Mouse (Mus musculus) adrenal gland (tissue): ENCODE results near the gene Slc25a35.
"Not testable (repeated sequence)": the region's sequence is repeated elsewhere in the genome, so short reads cannot be mapped to it uniquely, and the experiment has no call there.

Experiments
- intact Hi-C: fragments of 180-260 bp; cut with DNase I; formaldehyde crosslinking; loops from one replicate; pipeline ENCODE4 v1.15.1; 2025
- long read RNA-seq, 2 experiments: library from polyadenylated mRNA; unstranded; transcript quantifications; one replicate each; pipeline ENCODE4 v2.0.0; 2020; ENCODE audit warnings: borderline replicate concordance in 1 of 2; ENCODE audit not compliant: insufficient replicate concordance in 1 of 2

Slc25a35 gene
- long read RNA-seq, experiment 1, partial matches to known transcripts: 1 of 9 reads
- long read RNA-seq, experiment 1, other reads (novel, unspliced or antisense): 4 of 9 reads
- long read RNA-seq, experiment 2, partial matches to known transcripts: 0 of 6 reads
- long read RNA-seq, experiment 2, other reads (novel, unspliced or antisense): 3 of 6 reads

DNA sequence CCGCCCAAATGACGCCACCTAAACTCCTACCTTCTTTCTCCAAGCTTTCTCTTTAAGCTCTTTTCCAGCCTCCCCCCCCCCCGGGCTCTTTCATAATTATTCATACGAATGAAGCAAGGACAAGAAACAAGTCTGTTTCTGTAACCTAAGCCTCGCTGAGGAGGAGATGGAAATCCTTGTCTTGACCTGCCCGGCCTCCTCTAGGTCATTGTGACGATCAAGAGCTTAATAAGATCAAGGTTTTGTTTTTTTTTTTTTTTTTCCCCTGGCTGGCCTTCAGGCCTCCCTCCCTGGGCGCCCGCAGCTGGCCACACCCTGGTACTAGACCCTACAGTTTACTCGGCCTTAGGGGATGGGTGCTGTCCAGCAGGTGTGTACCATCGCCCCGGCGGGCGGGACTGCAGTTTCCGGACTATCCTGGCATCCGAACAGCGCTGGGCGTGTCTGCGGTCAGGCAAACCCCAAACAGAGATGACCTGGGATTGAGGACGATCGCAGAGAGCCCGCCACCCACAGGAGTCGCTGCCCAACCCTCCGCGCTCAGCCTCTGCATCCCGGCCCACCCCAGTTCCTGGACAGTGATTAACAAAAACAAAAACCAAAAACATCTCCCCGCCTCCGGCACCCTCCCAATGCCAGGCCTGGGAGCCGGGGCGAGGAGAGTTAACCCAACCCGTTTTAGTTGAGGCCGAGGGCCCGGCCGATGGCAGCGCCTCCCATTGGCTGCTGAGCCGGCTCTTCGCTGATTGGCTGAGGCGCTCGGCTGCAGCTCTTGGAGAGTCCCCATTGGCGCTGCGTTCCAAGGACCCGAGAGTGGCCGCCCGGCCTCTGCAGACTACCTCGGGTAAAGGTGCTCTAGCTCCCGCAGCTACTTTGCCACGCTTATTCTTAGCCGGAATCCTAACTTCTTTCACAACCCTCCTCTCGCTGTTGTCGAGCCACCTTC is at the start of gene Slc25a35:
Gene Slc25a35, plus strand, starts transcription at position 795 of the 946 bp plus-strand sequence.
- intact Hi-C loops: loop anchor here (5.0 kb wide), 2 partner anchors 65 kb away; partner anchors contain the start of gene Rpl26

DNA sequence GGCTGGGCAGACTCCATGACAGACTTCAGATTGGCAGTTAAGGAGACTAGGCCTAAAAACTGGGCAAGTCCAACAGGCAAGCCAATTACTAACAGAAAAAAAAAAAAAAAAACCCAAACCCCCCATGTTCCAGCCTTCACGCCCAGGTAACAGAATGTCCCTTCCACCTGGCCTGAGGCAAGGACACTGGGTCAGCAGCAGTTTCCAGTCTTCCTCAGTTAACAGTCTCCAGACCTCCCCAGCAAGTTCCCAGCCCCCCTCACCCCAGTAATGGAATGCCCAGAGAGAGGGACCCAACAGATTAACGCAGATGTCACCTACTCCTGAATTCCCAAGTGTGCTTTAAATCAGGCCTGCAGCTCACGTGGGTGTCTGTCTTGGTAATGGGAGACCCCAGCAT is 44.7 kb upstream of the Slc25a35 start:
- intact Hi-C loops: no loop called here

DNA sequence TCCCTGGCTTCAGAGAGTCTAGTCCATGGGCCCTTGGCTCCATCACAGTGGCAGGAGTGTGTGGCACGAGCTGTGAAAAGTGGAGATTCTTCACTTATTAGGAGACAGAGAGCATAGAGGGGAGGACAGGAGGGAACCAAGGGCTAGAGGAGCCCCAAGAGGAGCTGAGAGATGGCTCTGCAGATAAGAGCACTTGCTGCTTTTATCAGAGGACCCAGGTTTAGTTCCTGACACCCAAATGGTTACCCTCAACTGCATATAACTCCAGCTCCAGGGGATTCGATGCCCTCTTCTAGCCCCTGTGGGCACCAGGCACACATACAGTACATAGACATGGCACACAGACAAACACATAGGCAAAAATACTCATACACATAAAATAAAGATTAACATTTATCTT is 43.2 kb upstream of the Slc25a35 start:
- intact Hi-C loops: no loop called here

DNA sequence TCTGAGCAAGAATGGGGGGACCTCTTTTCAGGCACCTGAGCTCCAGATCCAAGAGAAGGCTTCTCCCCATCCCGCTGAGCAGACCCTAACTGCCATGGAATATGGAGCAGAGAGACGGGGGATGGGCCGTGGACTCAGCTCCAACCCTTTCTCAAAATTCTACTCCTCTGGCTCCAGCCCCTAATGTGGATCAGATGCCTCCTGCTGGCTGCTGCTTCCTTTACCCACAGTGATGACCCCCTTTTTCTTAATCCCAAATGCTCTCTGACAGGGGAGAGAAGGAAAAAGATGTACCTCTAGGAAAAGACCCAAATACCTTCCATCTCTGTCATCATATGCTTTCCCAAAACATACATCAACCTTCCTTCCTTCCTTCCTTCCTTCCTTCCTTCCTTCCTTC is 41.0 kb upstream of the Slc25a35 start, which contains the start of gene Odf4:
Gene Odf4, minus strand, starts transcription at position 101 of the 400 bp plus-strand sequence.
- intact Hi-C loops: no loop called here

DNA sequence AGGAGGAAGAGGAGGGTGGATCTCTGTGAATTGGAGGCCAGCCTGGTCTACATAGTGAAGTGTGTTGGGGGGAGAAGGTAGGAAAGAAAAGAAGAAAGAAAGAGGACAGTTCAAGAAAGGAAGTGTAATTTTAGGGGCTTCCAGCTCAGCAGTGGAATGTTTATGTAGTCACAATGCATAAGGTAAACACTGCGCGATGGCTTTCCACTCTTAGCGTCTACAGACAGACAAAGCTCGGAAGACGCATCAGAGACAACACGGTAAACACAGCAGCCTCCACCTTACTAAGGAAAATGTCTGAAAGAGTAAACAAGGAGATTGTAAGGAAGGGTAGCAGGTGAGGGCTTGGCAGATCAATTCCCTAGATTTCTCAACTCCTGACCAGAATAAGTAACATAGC is 38.0 kb upstream of the Slc25a35 start:
- intact Hi-C loops: no loop called here

DNA sequence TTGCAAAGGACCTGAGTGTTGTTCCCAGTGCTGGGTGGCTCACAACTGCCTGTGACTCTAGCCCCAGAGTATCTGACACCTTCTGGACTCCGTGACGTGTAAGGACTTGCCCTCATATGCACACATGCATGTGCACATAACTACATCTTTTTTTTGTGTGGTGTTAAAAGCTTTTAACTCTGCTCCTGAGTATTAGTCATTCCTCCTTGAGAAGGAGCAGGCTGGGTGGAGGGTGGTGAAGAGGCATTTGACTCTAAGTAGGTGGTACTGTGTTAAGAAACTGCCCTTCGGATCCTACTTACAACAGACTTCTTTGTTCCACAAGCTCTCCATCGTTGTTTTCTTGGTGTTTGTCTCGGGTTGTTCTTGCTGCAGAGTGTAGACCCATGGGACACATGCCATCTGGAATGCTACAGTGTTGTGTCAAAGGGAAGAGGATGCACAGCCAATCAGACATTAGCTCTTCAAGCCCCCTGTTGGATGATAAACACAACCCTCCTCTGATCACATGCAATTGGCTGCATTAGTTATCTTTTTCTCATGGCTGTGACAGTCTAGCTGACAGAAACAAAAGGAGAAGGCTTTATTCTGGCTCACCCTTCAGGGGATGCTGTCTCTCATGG is 33.9 kb upstream of the Slc25a35 start:
- intact Hi-C loops: no loop called here

DNA sequence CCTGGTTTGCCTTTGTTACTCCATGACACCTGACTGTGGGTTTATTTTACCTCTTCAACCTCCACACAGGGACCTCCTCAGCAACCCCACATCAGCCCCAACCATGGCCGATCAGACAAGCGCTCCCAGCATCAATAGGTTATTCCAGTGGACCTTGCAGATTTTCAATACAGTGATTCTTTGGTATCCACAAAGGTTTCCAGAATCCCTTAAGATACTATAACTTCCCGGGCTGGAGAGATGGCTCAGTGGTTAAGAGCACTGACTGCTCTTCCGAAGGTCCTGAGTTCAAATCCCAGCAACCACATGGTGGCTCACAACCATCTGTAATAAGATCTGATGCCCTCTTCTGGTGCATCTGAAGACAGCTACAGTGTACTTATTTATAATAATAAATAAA is 31.0 kb upstream of the Slc25a35 start:
- intact Hi-C loops: not testable (repeated sequence)

DNA sequence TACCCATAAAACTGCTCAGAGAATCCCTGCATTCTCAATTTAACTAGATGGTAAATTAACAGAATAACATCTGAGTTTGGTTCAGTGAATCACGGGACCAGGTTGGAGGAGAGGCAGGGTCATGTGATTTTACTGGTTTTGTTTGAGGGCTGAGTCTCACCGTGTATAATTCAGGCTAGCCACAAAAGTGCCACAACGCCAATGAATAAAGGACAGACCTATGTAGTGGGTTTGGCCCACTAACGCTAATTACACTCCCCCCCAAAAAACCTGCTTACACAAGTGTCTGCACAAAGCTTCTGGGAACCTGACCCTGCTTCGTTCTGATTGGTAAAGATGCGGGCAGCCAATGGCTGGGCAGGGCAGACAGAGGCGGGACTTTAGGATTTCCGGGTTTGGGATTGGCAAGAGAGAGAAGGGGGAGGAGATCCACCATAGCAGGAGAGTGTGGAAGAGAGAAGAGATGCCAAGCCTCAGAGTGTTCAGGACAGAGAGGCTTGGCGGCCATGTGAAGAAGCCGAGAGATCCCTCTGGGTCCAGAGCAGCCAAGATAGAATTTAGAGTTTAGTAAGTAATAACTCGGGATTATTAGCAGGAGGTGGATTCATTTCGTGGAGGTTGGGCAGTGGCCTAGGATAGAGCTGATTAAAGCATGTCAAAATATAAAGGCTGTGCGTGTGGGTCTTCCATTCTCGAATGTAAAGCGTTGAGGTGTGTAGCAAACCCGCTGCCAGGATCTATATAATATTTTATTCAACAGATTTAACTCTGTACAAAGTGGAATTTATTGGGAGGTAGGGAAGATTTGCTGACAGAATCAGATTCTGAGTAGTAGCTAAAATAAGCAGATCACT is 28.3 kb upstream of the Slc25a35 start:
- intact Hi-C loops: no loop called here

DNA sequence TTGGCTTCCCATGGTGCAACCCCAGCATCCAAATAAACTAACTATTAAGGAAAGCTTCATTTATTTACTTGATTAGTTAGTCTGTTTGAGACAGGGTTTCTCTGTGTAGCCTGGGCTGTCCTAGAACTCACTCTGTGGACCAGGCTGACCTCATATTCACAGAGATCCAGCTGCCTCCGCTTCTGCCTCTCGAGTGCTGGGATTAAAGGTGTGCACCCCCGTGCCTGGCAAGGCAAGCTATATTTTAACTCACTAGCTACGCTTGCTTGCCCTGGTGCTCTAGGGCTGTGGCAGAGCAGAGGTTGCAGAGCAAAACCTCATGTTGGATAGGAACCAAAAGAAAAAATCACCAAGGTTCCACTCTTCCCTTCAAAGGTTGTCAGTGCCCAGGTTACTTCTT is 27.4 kb upstream of the Slc25a35 start:
- intact Hi-C loops: no loop called here

DNA sequence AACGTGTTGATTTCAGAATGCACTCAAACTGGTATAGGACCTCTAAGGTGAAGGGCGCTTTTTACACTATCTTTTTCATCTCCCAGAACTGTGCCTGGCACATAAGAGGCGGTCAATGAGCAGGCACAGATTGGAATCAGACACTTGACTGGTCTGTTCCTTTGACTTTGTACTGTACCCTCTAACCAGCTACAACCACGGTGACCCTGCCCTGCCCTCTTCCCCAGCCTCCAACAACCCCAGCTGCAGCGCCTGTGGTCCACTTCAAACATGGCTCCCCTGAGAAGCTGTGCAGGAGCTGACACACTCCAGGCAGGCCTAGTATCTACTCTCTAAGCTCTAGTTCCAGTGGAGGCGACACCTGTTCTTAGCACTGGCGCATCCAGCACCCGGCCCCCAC is 25.2 kb upstream of the Slc25a35 start:
- intact Hi-C loops: no loop called here

DNA sequence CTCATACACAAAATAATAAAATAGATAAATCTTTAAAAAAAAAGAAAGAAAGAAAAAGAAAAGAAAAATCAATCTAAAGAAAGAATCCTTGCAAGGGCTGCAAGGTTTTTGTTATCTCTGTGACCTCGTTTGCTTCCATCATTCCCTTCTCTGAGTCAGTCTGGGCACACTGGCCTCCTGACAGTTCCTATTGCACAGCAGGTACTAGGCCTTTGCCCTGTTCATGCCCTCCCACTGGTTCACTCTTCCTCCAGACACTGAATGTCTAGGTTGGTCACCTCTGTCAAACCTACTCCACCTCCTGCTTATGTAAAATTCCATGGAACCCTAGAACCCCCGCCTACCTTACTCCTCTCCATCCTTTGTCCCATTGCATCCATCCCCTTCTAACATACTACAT is 22.7 kb upstream of the Slc25a35 start:
- intact Hi-C loops: no loop called here

DNA sequence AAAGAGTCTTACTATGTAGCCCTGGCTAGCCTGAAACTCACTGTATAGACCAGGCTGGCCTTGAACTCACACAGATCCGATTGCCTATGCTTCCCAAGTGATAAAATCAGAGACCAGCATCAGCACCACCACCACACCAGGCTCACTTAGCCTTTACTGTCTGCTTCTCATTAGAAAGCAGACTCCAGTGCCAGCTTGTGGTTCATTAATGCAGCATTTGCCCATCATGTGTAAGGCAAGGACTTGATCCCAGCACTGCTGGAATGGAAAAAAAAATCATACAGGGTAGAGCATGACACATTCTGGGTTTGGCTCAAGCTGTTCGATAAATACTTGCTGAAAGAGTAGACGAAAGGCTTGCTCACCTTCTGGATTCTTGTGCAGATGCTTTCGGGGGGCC is 21.9 kb upstream of the Slc25a35 start:
- intact Hi-C loops: no loop called here

DNA sequence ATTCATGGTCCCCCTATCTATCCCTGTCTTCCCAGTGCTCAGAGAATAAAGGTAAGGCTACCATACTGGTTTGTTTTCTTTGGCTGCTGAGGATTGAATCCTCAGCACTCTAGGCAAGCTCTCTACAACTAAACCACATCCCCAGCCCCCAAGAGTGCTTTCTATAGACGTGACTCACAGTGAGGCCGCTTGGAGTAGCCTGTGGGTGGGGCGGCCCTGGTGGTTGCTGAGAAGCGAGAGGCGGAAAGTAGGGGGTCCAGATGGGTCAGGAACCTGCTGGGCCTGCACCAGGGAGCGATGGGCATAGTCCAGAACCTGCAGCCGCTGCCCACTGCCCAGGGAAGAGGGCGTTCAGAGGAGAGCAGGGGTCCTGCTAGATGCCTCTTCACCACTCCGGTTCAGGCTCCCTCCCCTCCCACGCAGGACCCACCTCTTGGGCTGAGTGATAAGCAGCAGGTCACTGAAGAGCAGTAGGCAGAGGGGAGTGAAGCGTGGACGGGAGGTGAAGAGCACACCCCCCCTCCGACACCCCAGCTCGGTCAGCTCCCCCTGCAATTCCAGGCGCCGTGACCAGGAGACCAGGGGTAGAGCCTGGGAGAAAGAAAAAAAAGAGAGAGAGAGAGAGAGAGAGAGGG is 21.0 kb upstream of the Slc25a35 start:
- intact Hi-C loops: no loop called here

DNA sequence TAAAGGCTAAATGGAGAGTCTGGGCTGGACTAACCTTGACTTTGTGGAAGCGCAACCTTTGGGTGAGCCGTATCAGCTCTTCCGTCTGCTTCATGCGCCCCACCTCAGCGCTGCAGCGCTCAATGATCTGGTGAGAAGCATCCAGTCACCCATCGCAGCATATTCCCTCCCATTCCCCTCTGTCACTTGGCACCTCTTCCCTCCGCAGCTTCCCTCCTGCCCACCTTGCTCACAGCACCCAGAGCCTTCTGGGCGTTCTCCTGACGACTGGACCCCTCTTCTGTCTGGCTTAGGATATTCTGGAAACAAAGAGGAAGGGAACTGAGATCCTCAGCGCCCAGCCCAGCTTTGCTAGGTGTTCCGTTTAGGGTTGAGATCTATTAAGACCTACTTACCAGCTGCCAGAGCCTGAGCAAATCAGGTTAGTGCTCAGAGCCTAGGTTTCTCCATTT is 20.4 kb upstream of the Slc25a35 start:
- intact Hi-C loops: no loop called here

DNA sequence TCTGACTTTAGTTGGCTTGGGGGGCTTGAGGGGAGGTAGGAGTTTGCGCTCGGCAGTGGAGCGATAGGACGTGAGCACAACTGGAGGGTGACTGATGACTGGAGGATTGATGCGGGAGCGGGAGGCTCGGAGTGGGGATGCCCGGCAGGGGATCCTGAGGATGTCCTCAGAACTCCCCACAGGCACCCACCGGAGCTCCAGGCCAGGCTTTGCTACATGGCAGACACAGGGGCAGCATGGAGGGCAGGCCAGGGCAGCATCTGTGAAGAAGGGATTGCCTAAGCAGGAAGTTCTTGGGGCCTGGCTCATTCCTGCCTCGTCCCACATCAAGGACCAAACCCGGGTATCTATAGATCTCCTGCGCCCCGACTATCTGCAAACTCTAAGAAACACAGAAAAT is 14.0 kb upstream of the Slc25a35 start:
- intact Hi-C loops: no loop called here

DNA sequence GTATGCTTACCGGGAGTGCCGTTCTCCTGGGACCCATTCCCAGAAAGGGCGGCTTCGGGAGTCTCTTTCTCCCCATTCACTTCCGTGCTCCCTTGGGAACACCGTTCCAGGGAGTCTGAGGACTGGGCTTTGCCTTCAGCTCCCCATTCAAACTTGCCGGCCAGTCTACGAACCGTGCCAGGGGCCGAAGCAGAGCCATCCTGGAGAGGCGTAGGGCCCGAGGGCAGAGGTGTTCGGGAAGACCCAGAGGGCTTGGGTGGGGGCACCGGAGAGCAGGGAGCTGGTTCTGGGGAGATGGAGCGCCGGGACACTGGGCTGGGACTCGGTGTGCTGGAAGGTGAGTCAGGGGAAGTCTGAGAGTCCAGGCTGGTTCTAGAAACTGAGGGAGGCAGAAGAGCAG is 13.5 kb upstream of the Slc25a35 start:
- intact Hi-C loops: no loop called here

DNA sequence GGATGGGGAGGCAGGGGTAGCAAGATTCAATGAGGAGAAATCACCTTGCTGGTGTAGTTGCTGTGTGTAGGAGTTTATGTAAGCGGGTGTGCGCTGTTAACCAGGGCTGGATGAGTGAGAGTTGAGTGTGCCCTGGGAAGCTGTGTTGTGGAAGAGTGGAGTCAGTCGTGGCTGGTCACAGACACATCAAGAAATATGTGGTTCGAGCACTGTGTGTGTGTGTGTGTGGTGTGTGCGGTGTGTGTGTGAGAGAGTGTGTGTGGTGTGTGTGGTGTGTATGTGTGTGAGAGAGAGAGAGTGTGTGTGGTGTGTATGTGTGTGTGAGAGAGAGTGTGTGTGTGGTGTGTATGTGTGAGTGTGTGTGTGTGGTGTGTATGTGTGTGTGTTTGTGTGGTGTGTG is 12.5 kb upstream of the Slc25a35 start:
- intact Hi-C loops: loop anchor here (5.0 kb wide), 1 partner anchor 43 kb away; no protein-coding TSS in a partner anchor

DNA sequence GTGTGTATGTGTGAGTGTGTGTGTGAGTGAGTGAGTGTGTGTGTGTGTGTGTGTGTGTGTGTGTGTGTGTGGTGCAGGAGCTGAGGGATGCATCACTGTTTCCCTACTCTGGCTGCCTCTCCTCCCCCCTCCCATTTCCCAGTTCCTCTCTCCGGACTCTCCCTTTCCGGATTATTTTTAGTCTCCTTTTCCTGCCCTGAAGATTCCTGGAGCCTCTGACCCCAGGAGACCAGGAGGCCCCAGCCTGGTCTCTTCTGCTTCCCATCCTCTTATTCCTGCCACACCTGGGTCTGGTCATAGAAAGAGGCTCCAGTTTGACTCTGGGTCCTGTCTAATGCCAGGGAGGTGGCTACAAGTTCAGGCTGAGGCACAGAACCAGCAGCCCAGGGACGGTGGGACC is 11.8 kb upstream of the Slc25a35 start:
- intact Hi-C loops: loop anchor here (5.0 kb wide), 1 partner anchor 44 kb away; no protein-coding TSS in a partner anchor

DNA sequence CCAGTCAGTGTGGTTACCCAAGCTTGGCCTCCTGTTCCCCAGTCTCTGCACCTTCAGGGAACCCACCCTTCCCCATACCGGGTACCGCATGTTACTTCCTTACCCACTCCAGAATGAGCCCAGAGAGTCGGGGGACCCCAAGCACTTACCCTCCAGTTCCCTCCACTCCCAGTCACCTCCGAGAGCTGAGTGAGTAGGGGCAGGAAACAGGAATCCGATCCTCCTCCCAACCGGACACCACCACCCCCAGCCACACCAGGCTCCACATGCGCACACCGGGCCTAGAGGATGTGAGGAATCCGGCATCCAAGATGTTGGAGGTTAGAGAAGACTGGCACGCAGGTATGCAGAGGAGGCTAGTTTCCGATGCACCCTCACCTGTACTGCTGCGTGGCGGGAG is 11.2 kb upstream of the Slc25a35 start:
- intact Hi-C loops: loop anchor here (5.0 kb wide), 1 partner anchor 44 kb away; no protein-coding TSS in a partner anchor

DNA sequence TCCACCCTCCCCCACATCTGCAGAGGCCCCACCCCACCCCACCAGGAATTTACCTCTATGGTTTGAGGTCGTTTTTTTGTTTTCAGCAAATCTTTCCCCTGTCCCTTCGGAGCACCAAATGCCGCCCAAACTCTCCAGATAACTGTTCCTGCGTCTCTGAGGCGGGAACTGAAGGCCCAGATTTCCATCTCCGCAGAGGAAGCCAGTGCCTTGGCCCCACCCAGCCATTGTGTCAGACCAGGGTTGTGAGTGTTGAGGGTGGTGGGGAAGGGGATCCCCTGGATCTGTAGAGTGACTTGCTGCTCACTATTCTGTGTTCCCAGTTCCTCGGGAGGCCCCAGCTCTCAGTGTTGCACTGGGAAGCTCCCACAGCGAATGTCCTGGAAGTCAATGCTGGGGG is 10.6 kb upstream of the Slc25a35 start, which contains the start of gene Arhgef15:
Gene Arhgef15, minus strand, starts transcription at position 173 of the 400 bp plus-strand sequence.
- intact Hi-C loops: loop anchor here (5.0 kb wide), 1 partner anchor 45 kb away; no protein-coding TSS in a partner anchor
